Comparison of ENCODE assay signal across 8 mouse cellular contexts in the genomic region with DNA sequence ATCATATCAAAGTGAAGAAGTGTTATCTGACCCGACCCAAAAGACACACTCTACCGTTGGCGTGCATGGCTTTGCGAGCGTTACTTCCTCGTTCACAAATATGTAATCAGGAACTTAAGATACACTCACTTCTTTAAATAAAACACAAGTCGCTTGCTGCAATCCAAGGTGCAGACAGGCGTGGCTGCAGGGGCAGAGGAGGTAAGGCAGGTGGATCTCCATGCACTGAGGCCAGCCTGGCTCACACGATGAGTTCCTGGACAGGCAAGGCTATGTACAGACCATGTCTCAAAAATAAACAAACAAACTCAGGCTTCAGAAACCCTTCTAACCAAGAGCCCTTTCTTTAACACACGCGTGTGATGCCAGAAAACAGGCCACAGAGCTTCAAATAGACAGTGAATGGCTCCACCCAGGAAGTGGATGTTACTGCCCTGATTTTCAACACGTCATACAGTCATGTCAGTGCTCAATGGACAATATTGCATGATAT. TPM values are rescaled to one million over a fixed set of nuclear protein-coding genes. Genes with fewer than 3 reads are reported as not detected.
DNase-seq lines count a peak whose midpoint lies in the region; ATAC-seq and TF ChIP-seq lines count a peak whose summit lies in the region.

No protein-coding gene starts in this region.

- peaks cover 16% of the 10 kb centered on the region for H3K4me1 ChIP-seq in kidney, adult 2 months (ENCODE audit: control insufficient read depth, insufficient read depth, low read length)
- H3K4me1 ChIP-seq in limb, embryonic 11.5 days (ENCODE audit: control insufficient read depth, insufficient read depth, low read length) = peaks cover 30% of the 10 kb centered on the region
- H3K4me1 ChIP-seq in midbrain, embryonic 16.5 days (ENCODE audit: control insufficient read depth, insufficient read depth, low read length) = peaks cover 19% of the 10 kb centered on the region

- H3K9me3 ChIP-seq in limb, embryonic 11.5 days (ENCODE audit: control insufficient read depth, low read length) = no peaks in the 10 kb centered on the region
- no peaks in the 10 kb centered on the region for H3K9me3 ChIP-seq in midbrain, embryonic 16.5 days (replicated peaks; ENCODE audit: control insufficient read depth, low read length, poor library complexity, severe bottlenecking)

- 52% methylated on average over 12 of the region's 12 CpGs for WGBS in kidney, adult 2 months
- WGBS in limb, embryonic 11.5 days = 62% methylated on average over 12 of the region's 12 CpGs
- WGBS in midbrain, embryonic 16.5 days = 78% methylated on average over 12 of the region's 12 CpGs

- no peak for TF ChIP-seq CTCF in kidney, adult 2 months (conservative IDR thresholded peaks at IDR 0.05; ENCODE audit: insufficient read depth, insufficient read length, low read depth, low read length)

- no peaks in the 10 kb centered on the region for H3K36me3 ChIP-seq in kidney, adult 2 months (ENCODE audit: control insufficient read depth, insufficient read depth, low read length)
- no peaks in the 10 kb centered on the region for H3K36me3 ChIP-seq in limb, embryonic 11.5 days (ENCODE audit: control insufficient read depth, insufficient read depth, low read length)
- H3K36me3 ChIP-seq in midbrain, embryonic 16.5 days (ENCODE audit: control insufficient read depth, insufficient read depth, low read length) = no peaks in the 10 kb centered on the region

- peak overlapping the region; percentile 24; the same call in 1 of the 2 replicates for H3K4me3 ChIP-seq in kidney, adult 2 months (ENCODE audit: insufficient read depth, low read depth, low read length)
- peak overlapping the region; percentile 77 for H3K4me3 ChIP-seq in limb, embryonic 11.5 days (ENCODE audit: low read depth, low read length)
- peak overlapping the region; percentile 6; the same call in 1 of the 2 replicates for H3K4me3 ChIP-seq in midbrain, embryonic 16.5 days (ENCODE audit: low read depth, low read length)

- H3K9ac ChIP-seq in limb, embryonic 11.5 days (ENCODE audit: low read length) = no peak overlapping the region
- no peak overlapping the region for H3K9ac ChIP-seq in midbrain, embryonic 16.5 days (ENCODE audit: low read depth, low read length)

- DNase-seq in kidney, adult 2 months = no peak
- DNase-seq in kidney, adult 8-10 months = no peak
- DNase-seq in limb, embryonic 11.5 days (ENCODE audit: low spot score) = no peak
- no peak for DNase-seq in layer of hippocampus, adult 8-10 months (ENCODE audit: low spot score in 2 of 2)
- DNase-seq in layer of hippocampus, postnatal 10 days (ENCODE audit: low spot score in 2 of 2) = no peak
- no peak for DNase-seq in cerebellum, adult 8-10 months

- peak overlapping the region; percentile 74; the same call in 1 of the 2 replicates for H3K4me2 ChIP-seq in limb, embryonic 11.5 days (ENCODE audit: low read depth, severe bottlenecking)
- H3K4me2 ChIP-seq in midbrain, embryonic 16.5 days (ENCODE audit: low read length) = peak overlapping the region; percentile 96

- peak overlapping the region; percentile 35; the same call in 1 of the 2 replicates for H3K27ac ChIP-seq in kidney, adult 2 months (ENCODE audit: insufficient read depth, low read depth, low read length)
- no peak overlapping the region for H3K27ac ChIP-seq in limb, embryonic 11.5 days (replicated peaks; ENCODE audit: low read depth, low read length)
- H3K27ac ChIP-seq in midbrain, embryonic 16.5 days (ENCODE audit: low read length) = no peak overlapping the region

- TF ChIP-seq POLR2A in kidney, adult 2 months (IDR thresholded peaks at IDR 0.05; ENCODE audit: low read depth, low read length) = no peak

- H3K27me3 ChIP-seq in kidney, adult 2 months (replicated peaks; ENCODE audit: control insufficient read depth, insufficient read depth, low read length) = no peaks in the 10 kb centered on the region
- no peaks in the 10 kb centered on the region for H3K27me3 ChIP-seq in limb, embryonic 11.5 days (ENCODE audit: control insufficient read depth, insufficient read depth, low read length)
- H3K27me3 ChIP-seq in midbrain, embryonic 16.5 days (ENCODE audit: control insufficient read depth, insufficient read depth, low read depth, low read length) = peaks cover 10% of the 10 kb centered on the region

- peak; percentile 15; the same call in 1 of the 2 replicates for ATAC-seq in common myeloid progenitor, adult 5-6 weeks (replicated peaks; ENCODE audit: low read depth, poor library complexity, severe bottlenecking)
- no peak for ATAC-seq in limb, embryonic 11.5 days (ENCODE audit: insufficient number of reproducible peaks, low FRiP score, low TSS enrichment, low read depth)
- no peak for ATAC-seq in midbrain, embryonic 16.5 days

RNA-seq across cellular contexts. Expression of a gene that starts 2.4 kb away (rescaled TPM):
- 31.1 and 35.3 TPM in 2 replicates for polyA plus RNA-seq in kidney, adult 2 months (2012; rRNA removed)
- 17.6 and 20.8 TPM in 2 replicates for total RNA-seq in common myeloid progenitor, adult 5-6 weeks (2017)
- 16.5 and 17.2 TPM in 2 replicates for polyA plus RNA-seq in limb, embryonic 11.5 days (2014; fragmentation: Nextera tagmentation; extraction: Ambion mirVana)
- polyA plus RNA-seq in midbrain, embryonic 16.5 days (2015; fragmentation: Nextera tagmentation; extraction: Ambion mirVana) = 4.2 and 4.6 TPM in 2 replicates
- 10 to 100 TPM in 3 of 4 experiments, 1 to 10 TPM in 1; 9.3 to 20.4 (median 15.3) TPM for total RNA-seq in layer of hippocampus, adult 8-10 months (2022)
- total RNA-seq in layer of hippocampus, postnatal 10 days (2021) = 10 to 100 TPM; 14.3 to 15.5 TPM

Comparison
In these comparisons a context has a peak if more than half of its experiments do, and no peak if none do; other contexts are left out.
1. H3K4me3 ChIP-seq: peak in every context shown above with its lines; median percentile 77 in limb, embryonic 11.5 days; 24 in kidney, adult 2 months; 6 in midbrain, embryonic 16.5 days.